Mouse (Mus musculus): ENCODE measurements at regions not wholly inside any gene's neighbourhood (a gene's known extent, or its start where the extent isn't known, plus 50 kb on each side); places are given as distances from the start of the nearest gene placed in this dataset.
"Not testable (repeated sequence)": the region's sequence is repeated elsewhere in the genome, so short reads cannot be mapped to it uniquely, and the experiment has no call there.

- peak; percentile 69 for DNase-seq (ENCODE audit: low spot score)
Observed at GRCm38 (mm10) chr8:24386462-24386861, 339.2 kb downstream of the Adam3 start.

- no peak for DNase-seq (ENCODE audit: low spot score)
Observed at GRCm38 (mm10) chr8:24383963-24384435, 341.7 kb downstream of the Adam3 start.

- no peak for DNase-seq (ENCODE audit: low spot score)
Observed at GRCm38 (mm10) chr8:24383130-24383962, 342.3 kb downstream of the Adam3 start.

GRCm38 (mm10) chr8:24381666-24382253 lies 343.9 kb downstream of the Adam3 start:
- no peak for DNase-seq (ENCODE audit: low spot score)

- no peak for DNase-seq (ENCODE audit: low spot score)
Observed at GRCm38 (mm10) chr8:24378070-24378469, 347.6 kb downstream of the Adam3 start.

GRCm38 (mm10) chr8:24376846-24377245 lies 348.8 kb downstream of the Adam3 start:
- DNase-seq (ENCODE audit: low spot score): not testable (repeated sequence)

- DNase-seq (ENCODE audit: low spot score): no peak
Observed at GRCm38 (mm10) chr8:24374503-24374902, 351.1 kb downstream of the Adam3 start.

- no peak for DNase-seq (ENCODE audit: low spot score)
Observed at GRCm38 (mm10) chr8:24372068-24372467, 353.6 kb downstream of the Adam3 start.

- DNase-seq (ENCODE audit: low spot score): no peak
Observed at GRCm38 (mm10) chr8:24366000-24366399, 359.7 kb downstream of the Adam3 start.

GRCm38 (mm10) chr8:24364685-24365084 lies 361.0 kb downstream of the Adam3 start:
- DNase-seq (ENCODE audit: low spot score): no peak

GRCm38 (mm10) chr8:24359022-24359600 lies 366.5 kb downstream of the Adam3 start:
- DNase-seq (ENCODE audit: low spot score): no peak

- no peak for DNase-seq (ENCODE audit: low spot score)
Observed at GRCm38 (mm10) chr8:24355146-24355545, 370.5 kb downstream of the Adam3 start.

- DNase-seq (ENCODE audit: low spot score): no peak
Observed at GRCm38 (mm10) chr8:24353842-24354241, 371.8 kb downstream of the Adam3 start.

GRCm38 (mm10) chr8:24352322-24352721 lies 373.3 kb downstream of the Adam3 start:
- DNase-seq (ENCODE audit: low spot score): no peak

- DNase-seq (ENCODE audit: low spot score): no peak
Observed at GRCm38 (mm10) chr8:24351760-24352159, 373.9 kb downstream of the Adam3 start.

- DNase-seq (ENCODE audit: low spot score): no peak
Observed at GRCm38 (mm10) chr8:24346390-24347113, 379.1 kb downstream of the Adam3 start.

- DNase-seq (ENCODE audit: low spot score): no peak
Observed at GRCm38 (mm10) chr8:24338694-24339093, 387.0 kb downstream of the Adam3 start.

GRCm38 (mm10) chr8:24337635-24338034 lies 388.0 kb downstream of the Adam3 start:
- DNase-seq (ENCODE audit: low spot score): no peak

GRCm38 (mm10) chr8:24335709-24336108 lies 389.9 kb downstream of the Adam3 start:
- no peak for DNase-seq (ENCODE audit: low spot score)

- no peak for DNase-seq (ENCODE audit: low spot score)
Observed at GRCm38 (mm10) chr8:24333705-24334104, 391.9 kb downstream of the Adam3 start.

- no peak for DNase-seq (ENCODE audit: low spot score)
Observed at GRCm38 (mm10) chr8:24310893-24311292, 414.8 kb downstream of the Adam3 start.

GRCm38 (mm10) chr8:24294565-24294964 lies 431.1 kb downstream of the Adam3 start:
- no peak for DNase-seq (ENCODE audit: low spot score)

Data from ovary, postnatal 14 days (tissue).